Mouse (Mus musculus) splenic B cell, adult 2 months (primary cell): ENCODE results near the gene Zfp850.
"Not testable (repeated sequence)": the region's sequence is repeated elsewhere in the genome, so short reads cannot be mapped to it uniquely, and the experiment has no call there.

Source experiments
- DNase-seq: peaks from one replicate; pipeline ENCODE4 v3.0.0-alpha.2; 2011; ENCODE audit warnings: low read depth, low spot score
- H3K27me3 ChIP-seq: 2 replicates; pipeline ENCODE4 v1.6.1; 2012; ENCODE audit warnings: mild to moderate bottlenecking, low read length, moderate library complexity, mixed read lengths; ENCODE audit not compliant: control insufficient read depth, poor library complexity, insufficient read depth, severe bottlenecking
- H3K36me3 ChIP-seq: 2 replicates; pipeline ENCODE4 v1.6.1; 2012; ENCODE audit warnings: mild to moderate bottlenecking, low read length, moderate library complexity, mixed read lengths; ENCODE audit not compliant: control insufficient read depth, poor library complexity, insufficient read depth, severe bottlenecking

Zfp850 gene

GRCm38 (mm10) chr7:28013549-28014444, at the start of gene Zfp850:
Zfp850 (minus strand) TSS chr7:28014115.
- peak; percentile 66 for DNase-seq
- H3K27me3 ChIP-seq, result no peaks in the 10 kb centered on the region; the same call in 1 of the 2 replicates

GRCm38 (mm10) chr7:28059972-28060371, 46.1 kb upstream of the Zfp850 start:
- no peak for DNase-seq
- H3K36me3 ChIP-seq, result no peaks in the 10 kb centered on the region

More at GRCm38 (mm10) chr7:28013549-28014444, at the start of gene Zfp850:
- H3K36me3 ChIP-seq, result no peaks in the 10 kb centered on the region

GRCm38 (mm10) chr7:28053046-28053930, 39.4 kb upstream of the Zfp850 start:
- no peak for DNase-seq
- Histone ChIP-seq H3K27me3 (no peaks in the 10 kb centered on the region), H3K36me3 (no peaks in the 10 kb centered on the region)

More at GRCm38 (mm10) chr7:28059972-28060371, 46.1 kb upstream of the Zfp850 start:
- no peaks in the 10 kb centered on the region for H3K27me3 ChIP-seq

GRCm38 (mm10) chr7:28050584-28050983, 36.7 kb upstream of the Zfp850 start:
- H3K36me3 ChIP-seq, result peaks cover 2% of the 10 kb centered on the region
- H3K27me3 ChIP-seq, result no peaks in the 10 kb centered on the region
- DNase-seq, result no peak

GRCm38 (mm10) chr7:28049476-28050409, 35.8 kb upstream of the Zfp850 start, which contains the start of gene Psmc4:
Psmc4 (minus strand) TSS chr7:28050101.
- DNase-seq, result peak; percentile 99
- peaks cover 2% of the 10 kb centered on the region for H3K36me3 ChIP-seq
- no peaks in the 10 kb centered on the region for H3K27me3 ChIP-seq

- H3K36me3 ChIP-seq, result peaks cover 5% of the 10 kb centered on the region
- H3K27me3 ChIP-seq, result no peaks in the 10 kb centered on the region
- DNase-seq, result no peak
Observed at GRCm38 (mm10) chr7:28044524-28044923, 30.6 kb upstream of the Zfp850 start.

- DNase-seq, result no peak
- Histone ChIP-seq H3K36me3 (no peaks in the 10 kb centered on the region), H3K27me3 (no peaks in the 10 kb centered on the region; the same call in 1 of the 2 replicates)
Observed at GRCm38 (mm10) chr7:28014445-28014810, 513 bp upstream of the Zfp850 start.

GRCm38 (mm10) chr7:28010271-28010670, 3.6 kb downstream of the Zfp850 start:
- Histone ChIP-seq H3K27me3 (no peaks in the 10 kb centered on the region; the same call in 1 of the 2 replicates), H3K36me3 (no peaks in the 10 kb centered on the region)
- no peak for DNase-seq

GRCm38 (mm10) chr7:27982197-27982596, 31.7 kb downstream of the Zfp850 start:
- no peaks in the 10 kb centered on the region for H3K27me3 ChIP-seq
- no peak for DNase-seq
- H3K36me3 ChIP-seq, result no peaks in the 10 kb centered on the region

- no peaks in the 10 kb centered on the region for H3K27me3 ChIP-seq
- peak; percentile 78 for DNase-seq
- H3K36me3 ChIP-seq, result no peaks in the 10 kb centered on the region
Observed at GRCm38 (mm10) chr7:27978683-27979528, 35.0 kb downstream of the Zfp850 start, which contains the start of gene Zfp780b. Zfp780b (minus strand) TSS chr7:27979171.

GRCm38 (mm10) chr7:27949451-27949850, 64.5 kb downstream of the Zfp850 start:
- DNase-seq, H3K27me3 ChIP-seq, H3K36me3 ChIP-seq: not testable (repeated sequence)

- not testable (repeated sequence) for H3K36me3 ChIP-seq, H3K27me3 ChIP-seq
- peak; percentile 41 for DNase-seq
Observed at GRCm38 (mm10) chr7:27941869-27942268, 72.0 kb downstream of the Zfp850 start.
